Mouse (Mus musculus) limb, embryonic 12.5 days (tissue): Measurements from ENCODE around the gene Hmgb1. TPM values are rescaled to one million over a fixed set of nuclear protein-coding genes. Genes with fewer than 3 reads are reported as not detected.
A peak's percentile ranks its signal among the peaks of the same experiment; 100 is the strongest.

ENCODE experiments used
- ATAC-seq: fragments of 200-750 bp; cut with Nextera tagmentation; 2 replicates; pipeline ENCODE4 v1.8.0; 2017; ENCODE audit warnings: low read depth, moderate TSS enrichment; ENCODE audit not compliant: insufficient number of reproducible peaks, insufficient read depth, low FRiP score, low TSS enrichment
- H3K27ac ChIP-seq: fragments of 300-500 bp; sonication (generic); 2 replicates; pipeline ENCODE4 v1.5.1; 2016; ENCODE audit warnings: mild to moderate bottlenecking, moderate library complexity
- H3K27me3 ChIP-seq: fragments of 300-500 bp; sonication (generic); 2 replicates; pipeline ENCODE4 v1.6.1; 2016; ENCODE audit warnings: mild to moderate bottlenecking, moderate library complexity
- H3K36me3 ChIP-seq: fragments of 300-500 bp; sonication (generic); 2 replicates; pipeline ENCODE4 v1.6.1; 2016; ENCODE audit warnings: mild to moderate bottlenecking, moderate library complexity
- H3K4me1 ChIP-seq: fragments of 300-500 bp; sonication (generic); replicated peaks from 2 replicates; pipeline ENCODE4 v1.6.1; 2016
- H3K4me2 ChIP-seq: fragments of 300-500 bp; sonication (generic); 2 replicates; pipeline ENCODE4 v1.6.1; 2016; ENCODE audit warnings: mild to moderate bottlenecking, moderate library complexity
- H3K4me3 ChIP-seq: fragments of 300-500 bp; sonication (generic); replicated peaks from 2 replicates; pipeline ENCODE4 v1.5.1; 2016; ENCODE audit warnings: mild to moderate bottlenecking
- H3K9ac ChIP-seq: fragments of 300-500 bp; sonication (generic); replicated peaks from 2 replicates; pipeline ENCODE4 v1.6.1; 2016; ENCODE audit warnings: mild to moderate bottlenecking, moderate library complexity
- H3K9me3 ChIP-seq: fragments of 300-500 bp; sonication (generic); 2 replicates; pipeline ENCODE4 v1.6.1; 2016; ENCODE audit warnings: mild to moderate bottlenecking, moderate library complexity
- WGBS: fragments of 180-500 bp; shearing (Covaris S2); methylation state at CpG from one replicate; pipeline ENCODE4 v1.1.7; 2016; 5-methylcytosine and 5-hydroxymethylcytosine counted together
- polyA plus RNA-seq: library from polyadenylated mRNA; unstranded; fragments of >200 nt; fragmentation: Nextera tagmentation; extraction: Ambion mirVana; gene quantifications from 2 replicates; pipeline ENCODE4 v1.2.1, GENCODE M21; 2016

Hmgb1 gene
- polyA plus RNA-seq, 1 experiment from 2014 or later: 2,010 TPM

DNA sequence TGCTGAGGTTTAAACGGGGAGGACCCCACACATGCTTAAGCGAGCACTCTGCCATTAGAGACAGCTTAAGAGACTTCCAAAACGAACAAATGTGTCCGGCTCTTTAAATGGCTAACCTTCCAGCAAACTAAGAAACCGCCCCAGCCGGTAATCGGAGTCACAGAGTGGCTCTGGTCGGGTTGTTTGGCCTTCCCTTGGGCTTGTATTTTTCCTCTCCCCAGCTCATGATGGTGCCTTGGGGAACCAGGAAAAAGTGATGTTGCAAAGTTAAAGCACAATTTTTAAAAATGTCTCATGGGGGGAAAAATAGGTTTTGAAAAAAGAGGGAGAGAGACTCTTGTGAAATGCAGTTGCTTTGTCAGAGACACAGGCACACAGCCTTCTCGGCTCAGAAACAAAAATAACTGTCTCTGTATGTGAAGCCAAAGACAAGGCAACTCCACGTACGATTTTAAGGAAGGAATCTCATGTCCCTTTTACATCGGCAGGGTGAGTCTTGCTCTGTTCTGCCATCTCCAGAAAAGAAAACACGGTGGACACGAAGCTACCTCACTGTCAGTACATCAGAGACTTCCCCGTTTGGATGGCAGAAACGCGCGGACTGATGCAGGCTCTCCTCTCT lies 164.1 kb downstream of the Hmgb1 start:
- no peaks in the 10 kb centered on the region for H3K27me3 ChIP-seq
- peak overlapping the region; percentile 27 for H3K4me2 ChIP-seq
- no peak for ATAC-seq
- no peak overlapping the region for H3K27ac ChIP-seq
- no peaks in the 10 kb centered on the region for H3K36me3 ChIP-seq
- peaks cover 21% of the 10 kb centered on the region for H3K4me1 ChIP-seq
- H3K4me3 ChIP-seq: no peak overlapping the region
- H3K9me3 ChIP-seq: no peaks in the 10 kb centered on the region
- WGBS: 46% methylated on average over 18 of the region's 18 CpGs
- H3K9ac ChIP-seq: 0 out of 2 replicates have a peak overlapping the region, but pooled peaks have one; percentile 12

DNA sequence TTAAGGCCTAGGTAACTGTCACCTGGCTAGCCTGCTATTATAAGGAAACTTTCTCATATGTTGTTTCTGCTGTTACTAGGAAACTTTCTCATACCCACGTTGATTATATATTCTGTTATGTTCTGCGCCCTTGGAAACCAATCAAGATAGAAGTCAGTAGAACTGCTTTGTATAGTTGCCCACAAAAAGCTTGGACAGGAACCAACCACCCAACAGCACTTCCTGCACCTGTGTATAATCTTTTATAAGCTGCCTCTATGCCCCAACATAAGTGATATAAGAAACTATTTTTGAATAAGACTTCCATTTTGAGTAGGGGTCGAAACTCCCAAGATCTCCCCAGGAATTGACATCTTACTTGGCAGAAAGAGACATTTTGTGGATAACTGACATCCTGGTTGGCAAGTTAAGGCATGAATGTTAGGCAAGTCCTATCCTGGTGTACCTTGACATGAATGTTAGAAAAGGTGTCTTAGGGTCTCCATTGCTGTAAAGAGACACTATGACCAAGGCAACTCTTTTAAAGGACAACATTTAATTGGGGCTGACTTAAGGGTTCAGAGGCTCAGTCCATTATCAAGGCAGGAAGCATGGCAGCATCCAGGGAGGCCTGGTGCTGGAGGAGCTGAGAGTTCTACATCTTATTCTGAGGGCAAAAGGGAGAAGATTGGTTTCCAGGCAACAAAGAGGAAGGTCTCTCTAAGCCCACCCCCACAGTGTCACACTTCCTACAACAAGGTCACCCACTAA lies 166.4 kb downstream of the Hmgb1 start:
- 84% methylated on average over 3 of the region's 3 CpGs for WGBS
- Histone ChIP-seq H3K4me2 (no peak overlapping the region), H3K27ac (no peak overlapping the region), H3K27me3 (no peaks in the 10 kb centered on the region), H3K9ac (no peak overlapping the region), H3K9me3 (no peaks in the 10 kb centered on the region), H3K4me1 (peaks cover 31% of the 10 kb centered on the region), H3K4me3 (no peak overlapping the region), H3K36me3 (no peaks in the 10 kb centered on the region)
- ATAC-seq: no peak

GRCm38 (mm10) chr5:149017181-149017580 lies 167.1 kb downstream of the Hmgb1 start:
- no peak overlapping the region for H3K4me3 ChIP-seq
- no peak overlapping the region for H3K4me2 ChIP-seq
- H3K36me3 ChIP-seq: no peaks in the 10 kb centered on the region
- 0 out of 2 replicates have a peak, but pooled peaks cover 3% of the 10 kb centered on the region for H3K9me3 ChIP-seq
- no peaks in the 10 kb centered on the region for H3K27me3 ChIP-seq
- no peak overlapping the region for H3K27ac ChIP-seq
- no peak for ATAC-seq
- 92% methylated on average over 3 of the region's 3 CpGs for WGBS
- peaks cover 31% of the 10 kb centered on the region for H3K4me1 ChIP-seq
- H3K9ac ChIP-seq: no peak overlapping the region

DNA sequence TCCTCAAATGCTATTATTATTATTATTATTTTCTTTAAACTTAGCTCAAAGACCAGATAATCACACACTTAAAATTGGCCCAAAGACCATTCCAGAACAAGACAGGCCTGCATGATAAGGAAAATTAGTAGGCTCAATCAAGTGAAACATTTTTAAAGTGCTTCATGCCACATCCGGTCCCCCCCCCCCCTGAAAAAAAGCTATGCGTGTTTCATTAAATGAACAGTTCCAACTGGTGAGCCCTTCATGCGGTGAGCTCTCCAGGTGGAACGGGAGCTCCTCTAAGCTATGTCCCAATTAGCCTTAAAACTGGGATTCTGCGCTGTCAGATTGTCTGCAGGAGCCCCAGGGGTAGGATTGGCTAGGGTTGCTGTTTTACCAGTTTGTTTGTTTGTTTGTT lies 168.0 kb downstream of the Hmgb1 start:
- Histone ChIP-seq H3K9ac (no peak overlapping the region), H3K9me3 (0 out of 2 replicates have a peak, but pooled peaks cover 4% of the 10 kb centered on the region), H3K4me3 (no peak overlapping the region), H3K27ac (no peak overlapping the region), H3K4me1 (peaks cover 31% of the 10 kb centered on the region), H3K36me3 (no peaks in the 10 kb centered on the region), H3K27me3 (no peaks in the 10 kb centered on the region), H3K4me2 (peak overlapping the region; percentile 79)
- ATAC-seq: no peak
- WGBS: 60% methylated on average over 5 of the region's 5 CpGs

DNA sequence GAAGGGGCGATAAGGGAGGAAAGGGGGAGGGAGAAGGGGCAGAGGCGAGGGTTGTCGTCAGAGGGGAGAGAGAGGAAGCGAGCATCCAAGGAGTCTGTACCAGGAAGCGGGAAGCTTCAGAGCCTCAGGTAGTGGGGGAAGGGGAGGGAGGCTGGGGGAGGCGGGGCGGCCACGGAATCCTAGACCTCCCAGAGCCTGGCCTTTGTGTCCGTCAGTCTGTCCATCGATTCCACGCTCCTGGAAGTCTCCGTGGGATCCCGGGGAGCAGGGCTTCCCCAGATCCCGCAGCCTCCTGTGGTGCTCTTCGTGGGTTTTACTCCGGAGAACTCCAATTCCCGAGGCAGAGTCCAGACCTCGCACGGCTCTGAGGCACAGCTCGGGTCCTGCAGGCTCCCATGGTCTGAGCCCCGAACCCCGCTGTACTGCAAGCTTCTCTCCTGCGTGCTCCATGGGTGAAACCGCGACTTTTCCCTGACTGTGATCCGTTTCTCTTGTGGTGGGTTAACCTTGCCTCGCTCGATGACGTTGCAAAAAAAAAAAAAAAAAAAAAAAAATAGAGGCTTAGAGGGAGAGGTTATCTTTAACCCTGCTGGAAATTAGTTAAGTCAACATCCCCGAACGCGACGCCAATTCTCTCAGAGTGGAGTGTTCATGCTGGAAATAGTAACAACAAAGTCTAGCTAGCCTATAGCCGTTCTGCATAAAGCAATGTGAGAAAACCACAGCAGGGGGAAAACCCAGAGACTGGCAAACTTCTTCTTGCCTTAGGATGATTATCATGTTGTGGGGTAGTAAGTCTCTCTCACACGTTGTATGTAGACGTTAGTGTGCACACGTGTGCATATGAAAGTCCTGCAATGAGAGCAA lies 168.7 kb downstream of the Hmgb1 start:
- Histone ChIP-seq H3K27me3 (no peaks in the 10 kb centered on the region), H3K9ac (peak overlapping the region; percentile 75), H3K27ac (peak overlapping the region; percentile 76), H3K4me2 (peak overlapping the region; percentile 79), H3K36me3 (no peaks in the 10 kb centered on the region), H3K9me3 (0 out of 2 replicates have a peak, but pooled peaks cover 4% of the 10 kb centered on the region), H3K4me1 (peaks cover 28% of the 10 kb centered on the region), H3K4me3 (peak overlapping the region; percentile 60)
- ATAC-seq: peak; percentile 66
- 2% methylated on average over 37 of the region's 37 CpGs for WGBS

- 0 out of 2 replicates have a peak, but pooled peaks cover 4% of the 10 kb centered on the region for H3K9me3 ChIP-seq
- H3K36me3 ChIP-seq: no peaks in the 10 kb centered on the region
- ATAC-seq: peak; percentile 26; the same call in 1 of the 2 replicates
- peaks cover 20% of the 10 kb centered on the region for H3K4me1 ChIP-seq
- no peaks in the 10 kb centered on the region for H3K27me3 ChIP-seq
- H3K27ac ChIP-seq: peak overlapping the region; percentile 76
- peak overlapping the region; percentile 79 for H3K4me2 ChIP-seq
- 5% methylated on average over 17 of the region's 17 CpGs for WGBS
- peak overlapping the region; percentile 75; the same call in 1 of the 2 replicates for H3K9ac ChIP-seq
- peak overlapping the region; percentile 60 for H3K4me3 ChIP-seq
These were observed 169.6 kb downstream of the Hmgb1 start for GRCm38 (mm10) chr5:149014600-149015268.

DNA sequence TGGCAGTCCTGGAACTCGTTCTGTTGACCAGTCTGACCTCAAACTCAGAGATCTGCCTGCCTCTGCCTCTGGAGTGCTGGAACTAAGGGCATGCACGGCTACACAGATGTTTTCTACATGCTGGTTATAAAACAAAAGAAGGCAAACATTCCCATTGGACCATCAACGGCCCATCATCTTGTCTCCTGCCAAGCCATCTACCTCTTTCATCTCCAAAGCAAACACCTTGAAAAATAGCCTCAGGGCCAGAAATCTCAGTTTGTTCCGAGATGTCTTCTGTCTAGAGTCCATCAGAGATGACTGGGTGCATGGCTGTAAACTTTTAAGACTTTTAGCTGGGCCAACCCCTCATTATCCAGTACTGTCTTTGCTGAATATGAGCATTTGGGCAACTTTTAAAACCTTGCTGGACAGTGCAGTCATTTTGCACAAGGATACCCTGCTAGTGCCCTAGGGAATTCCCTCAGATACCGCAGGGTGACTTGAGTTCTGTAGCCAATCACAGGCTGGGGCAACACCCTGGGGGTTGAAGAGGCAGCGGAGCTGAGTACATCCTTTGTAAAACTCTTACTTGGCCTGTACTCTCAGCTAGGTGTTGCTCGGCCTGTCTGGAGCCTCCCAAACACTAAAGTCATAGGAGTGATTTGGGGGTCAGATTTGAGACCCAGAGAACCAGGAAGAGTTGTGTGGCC lies 170.3 kb downstream of the Hmgb1 start:
- peaks cover 20% of the 10 kb centered on the region for H3K4me1 ChIP-seq
- H3K27ac ChIP-seq: peak overlapping the region; percentile 76
- peak overlapping the region; percentile 60; the same call in 1 of the 2 replicates for H3K4me3 ChIP-seq
- H3K9me3 ChIP-seq: 0 out of 2 replicates have a peak, but pooled peaks cover 4% of the 10 kb centered on the region
- 68% methylated on average over 7 of the region's 7 CpGs for WGBS
- no peaks in the 10 kb centered on the region for H3K27me3 ChIP-seq
- no peaks in the 10 kb centered on the region for H3K36me3 ChIP-seq
- peak overlapping the region; percentile 79 for H3K4me2 ChIP-seq
- no peak for ATAC-seq
- no peak overlapping the region for H3K9ac ChIP-seq

DNA sequence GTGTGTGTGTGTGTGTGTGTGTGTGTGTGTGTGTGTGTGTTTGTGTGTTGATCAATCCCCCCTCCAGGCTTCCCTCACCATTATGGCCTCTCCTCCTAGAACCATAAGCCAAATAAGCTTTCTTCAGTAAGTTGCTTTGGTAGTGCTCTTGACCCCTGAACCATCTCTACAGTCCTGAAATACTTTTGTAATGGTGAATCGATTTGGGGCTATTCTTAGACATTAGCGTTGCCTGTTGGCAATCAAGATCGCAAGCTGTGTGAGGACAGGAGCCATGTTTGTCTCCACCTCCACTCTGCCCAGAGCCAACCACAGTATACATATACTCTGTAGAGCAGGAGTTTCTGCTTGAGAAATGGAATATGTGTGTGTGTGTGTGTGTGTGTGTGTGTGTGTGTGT lies 175.2 kb downstream of the Hmgb1 start:
- WGBS: 90% methylated on average over 3 of the region's 3 CpGs

DNA sequence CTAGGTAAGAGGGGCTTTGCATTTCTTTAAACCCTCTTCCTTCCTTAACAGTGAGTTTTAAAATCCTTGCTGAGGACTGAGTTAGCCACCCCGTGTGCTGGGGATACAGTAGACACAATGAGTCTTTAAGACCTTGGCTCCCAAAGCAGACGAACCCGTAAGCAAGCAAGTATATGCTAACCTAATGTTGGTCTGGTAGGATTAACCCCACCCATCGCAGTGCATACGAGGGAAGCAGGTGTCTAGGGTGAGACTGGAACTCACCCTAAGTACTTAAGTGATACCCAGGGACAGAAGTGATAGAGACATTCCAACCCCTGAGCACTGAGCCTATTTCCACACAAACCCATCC lies 177.0 kb downstream of the Hmgb1 start:
- no peaks in the 10 kb centered on the region for H3K27me3 ChIP-seq
- no peak for ATAC-seq
- 0 out of 2 replicates have a peak, but pooled peaks cover 2% of the 10 kb centered on the region for H3K9me3 ChIP-seq
- no peaks in the 10 kb centered on the region for H3K36me3 ChIP-seq
- peak overlapping the region; percentile 54 for H3K4me2 ChIP-seq
- H3K4me3 ChIP-seq: peak overlapping the region; percentile 23; the same call in 1 of the 2 replicates
- peaks cover 41% of the 10 kb centered on the region for H3K4me1 ChIP-seq
- H3K9ac ChIP-seq: peak overlapping the region; percentile 57; the same call in 1 of the 2 replicates
- WGBS: 57% methylated on average over 5 of the region's 5 CpGs
- peak overlapping the region; percentile 85 for H3K27ac ChIP-seq

More for the DNA sequence above, 175.2 kb downstream of the Hmgb1 start:
- Histone ChIP-seq H3K4me2 (no peak overlapping the region), H3K9me3 (0 out of 2 replicates have a peak, but pooled peaks cover 4% of the 10 kb centered on the region), H3K27ac (no peak overlapping the region), H3K4me1 (peaks cover 29% of the 10 kb centered on the region), H3K4me3 (no peak overlapping the region), H3K27me3 (no peaks in the 10 kb centered on the region), H3K9ac (no peak overlapping the region), H3K36me3 (no peaks in the 10 kb centered on the region)
- ATAC-seq: no peak
